Mouse (Mus musculus): ENCODE results near the gene Omp.

The Omp gene

GRCm38 (mm10) chr7:98164999-98165528 lies 19.8 kb upstream of the Omp start:
- peak; percentile 41 to 43 for DNase-seq

- DNase-seq, result no peak
Measured at GRCm38 (mm10) chr7:98164382-98164998, 19.2 kb upstream of the Omp start.

- DNase-seq, result no peak
Measured at GRCm38 (mm10) chr7:98163700-98164099, 18.4 kb upstream of the Omp start.

GRCm38 (mm10) chr7:98162239-98162638 lies 16.9 kb upstream of the Omp start:
- DNase-seq, result no peak

GRCm38 (mm10) chr7:98160041-98160740 lies 14.9 kb upstream of the Omp start:
- DNase-seq, result no peak

- no peak for DNase-seq
Measured at GRCm38 (mm10) chr7:98158481-98158880, 13.2 kb upstream of the Omp start.

GRCm38 (mm10) chr7:98157636-98158332 lies 12.5 kb upstream of the Omp start:
- no peak for DNase-seq

- no peak for DNase-seq
Measured at GRCm38 (mm10) chr7:98156280-98156665, 11.0 kb upstream of the Omp start.

- DNase-seq, result peak in 1 of 2 experiments; percentile 62
Measured at GRCm38 (mm10) chr7:98155546-98156279, 10.4 kb upstream of the Omp start.

GRCm38 (mm10) chr7:98153892-98154291 lies 8.6 kb upstream of the Omp start:
- DNase-seq, result no peak

- DNase-seq, result no peak
Measured at GRCm38 (mm10) chr7:98153345-98153744, 8.0 kb upstream of the Omp start.

GRCm38 (mm10) chr7:98152400-98152799 lies 7.1 kb upstream of the Omp start:
- no peak for DNase-seq

GRCm38 (mm10) chr7:98150525-98150924 lies 5.2 kb upstream of the Omp start:
- DNase-seq, result no peak

GRCm38 (mm10) chr7:98149802-98150201 lies 4.5 kb upstream of the Omp start:
- no peak for DNase-seq

GRCm38 (mm10) chr7:98148721-98149407 lies 3.6 kb upstream of the Omp start:
- DNase-seq, result no peak

- DNase-seq, result no peak
Measured at GRCm38 (mm10) chr7:98147766-98148165, 2.5 kb upstream of the Omp start.

- DNase-seq, result no peak
Measured at GRCm38 (mm10) chr7:98146447-98146845, 1.1 kb upstream of the Omp start.

GRCm38 (mm10) chr7:98145842-98146446 lies 642 bp upstream of the Omp start:
- DNase-seq, result no peak

GRCm38 (mm10) chr7:98142648-98143047 lies 2.7 kb downstream of the Omp start:
- DNase-seq, result no peak

GRCm38 (mm10) chr7:98142247-98142646 lies 3.1 kb downstream of the Omp start:
- DNase-seq, result no peak

GRCm38 (mm10) chr7:98141206-98141605 lies 4.1 kb downstream of the Omp start:
- no peak for DNase-seq

GRCm38 (mm10) chr7:98140597-98140996 lies 4.7 kb downstream of the Omp start:
- DNase-seq, result no peak

Measured in spleen, adult 18-20 months (tissue).